Mouse (Mus musculus) forebrain, embryonic 11.5 days (tissue): ENCODE measurements around the gene Cops4. TPM values are rescaled to one million over a fixed set of nuclear protein-coding genes. Genes with fewer than 3 reads are reported as not detected.

ENCODE experiments used
- ATAC-seq: fragments of 200-750 bp; cut with Nextera tagmentation; replicated peaks from 2 replicates; pipeline ENCODE4 v1.8.0; 2017; ENCODE audit warnings: moderate TSS enrichment; ENCODE audit not compliant: low FRiP score
- DNase-seq: peaks from one replicate; pipeline ENCODE4 v3.0.0-alpha.2; 2017; ENCODE audit warnings: low spot score
- H3K27ac ChIP-seq: fragments of 300-500 bp; sonication (generic); 2 replicates; pipeline ENCODE4 v1.5.1; 2014; ENCODE audit warnings: low read depth, low read length
- H3K27me3 ChIP-seq: fragments of 300-500 bp; sonication (generic); 2 replicates; pipeline ENCODE4 v1.6.1; 2014; ENCODE audit warnings: mild to moderate bottlenecking, low read length, mixed read lengths; ENCODE audit not compliant: control insufficient read depth, insufficient read depth
- H3K36me3 ChIP-seq: fragments of 300-500 bp; sonication (generic); 2 replicates; pipeline ENCODE4 v1.6.1; 2014; ENCODE audit warnings: mild to moderate bottlenecking, low read length, moderate library complexity, mixed read lengths; ENCODE audit not compliant: control insufficient read depth, insufficient read depth
- H3K4me1 ChIP-seq: fragments of 300-500 bp; sonication (generic); replicated peaks from 2 replicates; pipeline ENCODE4 v1.6.1; 2014; ENCODE audit warnings: low read length, mixed read lengths; ENCODE audit not compliant: control insufficient read depth, insufficient read depth
- H3K4me2 ChIP-seq: fragments of 300-500 bp; sonication (generic); 2 replicates; pipeline ENCODE4 v1.6.1; 2014; ENCODE audit warnings: low read depth, mild to moderate bottlenecking, low read length, moderate library complexity, mixed read lengths; ENCODE audit not compliant: severe bottlenecking
- H3K4me3 ChIP-seq: fragments of 300-500 bp; sonication (generic); 2 replicates; pipeline ENCODE4 v1.5.1; 2014; ENCODE audit warnings: low read depth, low read length
- H3K9ac ChIP-seq: fragments of 300-500 bp; sonication (generic); 2 replicates; pipeline ENCODE4 v1.6.1; 2014; ENCODE audit warnings: low read length
- H3K9me3 ChIP-seq: fragments of 300-500 bp; sonication (generic); 2 replicates; pipeline ENCODE4 v1.6.1; 2016; ENCODE audit warnings: low read length, mixed read lengths; ENCODE audit not compliant: control insufficient read depth
- WGBS: fragments of 180-500 bp; shearing (Covaris S2); extraction: QIAGEN DNeasy Blood & Tissue Kit; methylation state at CpG from one replicate; pipeline ENCODE4 v1.1.7; 2014; 5-methylcytosine and 5-hydroxymethylcytosine counted together
- microRNA-seq: library from miRNA; unstranded; fragments of <30 nt; microRNA quantifications from one replicate; pipeline ENCODE4, GENCODE M21; 2016; ENCODE audit not compliant: insufficient number of aligned reads
- polyA plus RNA-seq: library from polyadenylated mRNA; unstranded; fragments of >200 nt; fragmentation: Nextera tagmentation; extraction: Ambion mirVana; gene quantifications from 2 replicates; pipeline ENCODE4 v1.2.1, GENCODE M21; 2014

Gene Cops4
- polyA plus RNA-seq, 1 experiment from 2014 or later = 231 TPM

DNA sequence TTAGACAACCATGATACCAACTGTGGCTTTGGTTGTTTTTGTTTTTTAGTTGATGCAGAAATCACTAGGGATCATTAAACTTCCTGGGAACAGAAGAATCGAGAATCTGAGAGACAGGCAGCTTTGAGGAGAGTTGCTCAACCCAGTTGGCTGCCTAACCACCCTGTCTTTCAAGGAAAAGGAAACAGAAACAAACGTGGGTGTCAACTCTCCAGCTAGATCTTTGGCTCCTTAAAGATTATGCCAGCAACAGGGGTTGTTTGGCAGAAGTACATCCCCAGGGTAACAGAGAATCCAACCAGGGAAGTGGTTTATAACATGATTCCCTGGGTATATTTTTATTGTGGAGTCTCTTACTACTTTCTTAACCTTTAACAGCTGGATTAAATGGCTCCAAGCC is 69.5 kb downstream of the Cops4 start:
- no peaks in the 10 kb centered on the region for H3K36me3 ChIP-seq
- H3K4me3 ChIP-seq = no peak overlapping the region
- no peak for DNase-seq
- no peak overlapping the region for H3K9ac ChIP-seq
- no peak overlapping the region for H3K27ac ChIP-seq
- H3K9me3 ChIP-seq = no peaks in the 10 kb centered on the region
- no peak for ATAC-seq
- no peak overlapping the region for H3K4me2 ChIP-seq
- WGBS = 57% methylated on average over 2 of the region's 2 CpGs
- H3K4me1 ChIP-seq = no peaks in the 10 kb centered on the region
- no peaks in the 10 kb centered on the region for H3K27me3 ChIP-seq

DNA sequence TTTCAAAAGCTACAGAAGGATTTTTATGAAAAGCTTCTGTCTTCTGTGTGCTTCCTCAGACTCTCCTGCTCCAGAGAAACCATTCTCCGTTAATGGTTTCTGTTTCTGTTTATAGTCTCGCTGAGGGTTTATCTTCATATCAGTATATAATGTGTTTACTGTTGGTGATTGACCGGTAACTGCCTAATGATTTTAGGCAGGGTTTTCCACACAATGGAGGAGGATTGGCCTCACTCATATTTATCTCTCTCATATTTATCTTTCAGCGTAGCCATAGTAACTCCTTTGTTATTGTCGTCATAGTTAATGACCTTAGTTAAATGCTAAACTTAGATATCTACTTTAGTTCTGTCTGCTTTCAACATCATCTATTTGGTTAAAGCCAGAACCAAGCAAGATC is 72.4 kb downstream of the Cops4 start:
- Histone ChIP-seq H3K4me3 (no peak overlapping the region), H3K4me2 (no peak overlapping the region), H3K27me3 (no peaks in the 10 kb centered on the region), H3K36me3 (no peaks in the 10 kb centered on the region), H3K9ac (no peak overlapping the region), H3K27ac (no peak overlapping the region), H3K4me1 (no peaks in the 10 kb centered on the region), H3K9me3 (peaks cover 2% of the 10 kb centered on the region; the same call in 1 of the 2 replicates)
- ATAC-seq = no peak
- DNase-seq = no peak
- 93% methylated on average over 5 of the region's 5 CpGs for WGBS

DNA sequence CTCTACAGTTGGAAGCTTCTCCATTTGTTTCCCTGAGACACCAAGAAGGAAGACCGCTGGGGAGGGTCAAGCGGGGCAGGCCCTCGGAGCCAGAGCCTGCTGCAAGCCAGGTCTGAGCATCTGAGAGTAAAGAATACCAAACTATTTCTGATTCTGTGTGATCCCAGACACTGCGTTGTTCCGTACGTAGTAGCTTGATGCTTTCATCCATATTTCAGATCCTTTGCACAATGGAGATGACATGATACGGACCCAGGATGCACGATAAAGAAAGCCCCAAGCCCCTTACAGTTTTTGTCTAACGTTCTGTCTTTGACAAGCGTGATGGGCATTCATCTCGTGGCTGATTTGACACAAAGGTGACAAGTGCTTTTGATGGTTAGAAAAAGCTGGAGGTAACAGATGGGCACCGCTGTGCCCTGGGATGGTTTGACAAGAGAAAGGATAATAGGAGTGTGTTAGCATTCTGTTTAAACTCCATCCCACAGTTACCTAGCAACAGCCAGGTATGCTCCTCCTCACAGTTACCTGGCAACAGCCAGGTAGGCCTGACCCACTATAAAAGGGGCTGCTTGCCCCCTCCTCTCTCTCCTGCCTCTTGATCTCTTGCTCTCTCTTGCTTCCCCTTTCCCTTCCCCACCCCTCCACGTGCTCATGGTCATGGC is 76.8 kb downstream of the Cops4 start:
- 89% methylated on average over 13 of the region's 13 CpGs for WGBS
- Histone ChIP-seq H3K4me1 (no peaks in the 10 kb centered on the region), H3K27me3 (no peaks in the 10 kb centered on the region), H3K36me3 (no peaks in the 10 kb centered on the region), H3K9me3 (peaks cover 2% of the 10 kb centered on the region; the same call in 1 of the 2 replicates), H3K4me3 (no peak overlapping the region), H3K4me2 (no peak overlapping the region), H3K9ac (no peak overlapping the region), H3K27ac (no peak overlapping the region)
- DNase-seq (no peak), ATAC-seq (no peak)

DNA sequence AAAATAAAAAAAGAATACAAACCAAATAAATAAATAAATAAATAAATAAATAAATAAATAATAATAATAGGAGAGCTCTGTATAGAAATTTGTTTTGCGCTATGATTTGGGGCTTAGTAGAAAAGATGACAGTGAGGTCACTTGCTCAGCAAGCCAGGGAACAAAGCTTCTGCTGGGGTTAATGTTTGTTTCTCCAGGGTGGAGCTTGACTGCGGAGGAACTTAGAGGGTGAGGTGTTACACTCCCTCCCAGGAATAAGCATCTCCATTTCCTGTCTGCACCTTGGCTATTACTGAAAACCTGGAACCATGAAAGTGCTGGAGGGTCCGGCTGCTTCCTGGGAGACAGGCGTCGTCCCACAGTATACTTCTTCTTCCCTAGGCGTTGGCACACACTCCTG is 77.9 kb downstream of the Cops4 start:
- Histone ChIP-seq H3K27ac (no peak overlapping the region), H3K27me3 (no peaks in the 10 kb centered on the region), H3K4me1 (no peaks in the 10 kb centered on the region), H3K4me2 (no peak overlapping the region), H3K4me3 (no peak overlapping the region), H3K9ac (no peak overlapping the region), H3K36me3 (no peaks in the 10 kb centered on the region), H3K9me3 (peaks cover 2% of the 10 kb centered on the region; the same call in 1 of the 2 replicates)
- DNase-seq (no peak), ATAC-seq (no peak)
- WGBS = 97% methylated on average over 6 of the region's 6 CpGs

Small RNA genes within 50 kb of the gene (microRNA-seq; reads per million reads assigned to microRNA genes)
- gene Gm23222 = not detected

Other genes starting within 250 kb of the Cops4 start
- 109 and 117 TPM in 2 replicates for gene Sec31a, start 102.1 kb upstream of the Cops4 start, polyA plus RNA-seq
- gene Lin54, start 17.7 kb upstream of the Cops4 start, polyA plus RNA-seq = 18.5 and 22.0 TPM in 2 replicates
- 1.3 and 1.4 TPM in 2 replicates for gene Plac8, start 53.9 kb downstream of the Cops4 start, polyA plus RNA-seq
- 50.8 and 64.5 TPM in 2 replicates for gene Coq2, start 156.8 kb downstream of the Cops4 start, polyA plus RNA-seq
- gene Hpse, start 201.4 kb downstream of the Cops4 start, polyA plus RNA-seq = 0.72 and 0.83 TPM in 2 replicates